Mouse (Mus musculus) liver, embryonic 14.5 days (tissue): ENCODE measurements at regions not wholly inside any gene's neighbourhood (a gene's known extent, or its start where the extent isn't known, plus 50 kb on each side); places are given as distances from the start of the nearest gene placed in this dataset.

Experiments used
- CTCF ChIP-seq: IDR thresholded peaks from 2 replicates; pipeline ENCODE4 v1.5.1; 2016; ENCODE audit warnings: antibody characterized with exemption, low read depth, control low read depth
- EP300 ChIP-seq: IDR thresholded peaks from 2 replicates; pipeline ENCODE4 v1.6.1; 2016; ENCODE audit warnings: antibody characterized with exemption, low read depth

DNA sequence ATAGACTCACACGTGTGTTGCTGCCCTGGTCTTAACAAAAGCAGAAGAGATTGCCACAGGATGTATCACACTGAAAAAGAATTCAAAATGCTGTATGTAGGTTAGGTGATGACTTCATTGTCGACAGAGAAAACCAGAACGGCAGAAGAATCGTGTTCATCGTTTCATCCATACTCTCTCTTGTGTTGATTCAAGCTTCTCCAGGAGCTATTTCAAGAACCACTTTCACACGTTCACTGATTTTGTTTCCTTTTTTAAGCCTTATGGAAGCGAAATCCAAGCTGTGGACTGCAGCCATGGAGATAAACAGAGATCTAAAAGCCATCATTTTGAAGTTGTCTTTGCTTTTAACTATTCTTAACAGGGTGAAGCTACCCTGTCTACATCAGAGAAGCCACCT lies 63.2 kb upstream of the Tmc3 start:
- TF ChIP-seq CTCF (no peak), EP300 (no peak)
